Mouse (Mus musculus) heart, adult 8-10 months (tissue): Measurements from ENCODE around the gene Nek7. TPM values are rescaled to one million over a fixed set of nuclear protein-coding genes. Genes with fewer than 3 reads are reported as not detected.

ENCODE experiments used
- DNase-seq: peaks from one replicate; pipeline ENCODE4 v3.0.0; 2022; ENCODE audit warnings: low spot score
- total RNA-seq, 4 experiments: library from RNA; stranded (reverse); gene quantifications; 2 replicates each; pipeline ENCODE4 v1.2.4; 2022

The Nek7 gene
- total RNA-seq, 4 experiments from 2014 or later = 76.3 to 80.2 (median 78.5) TPM

GRCm38 (mm10) chr1:138608336-138608735 lies 11.6 kb downstream of the Nek7 start:
- DNase-seq = no peak

GRCm38 (mm10) chr1:138607862-138608261 lies 12.1 kb downstream of the Nek7 start:
- DNase-seq = no peak

GRCm38 (mm10) chr1:138606771-138607170 lies 13.2 kb downstream of the Nek7 start:
- DNase-seq = peak; percentile 47

- DNase-seq = no peak
Measured at GRCm38 (mm10) chr1:138604736-138605135, 15.2 kb downstream of the Nek7 start.

- no peak for DNase-seq
Measured at GRCm38 (mm10) chr1:138603974-138604373, 16.0 kb downstream of the Nek7 start.

- DNase-seq = no peak
Measured at GRCm38 (mm10) chr1:138598087-138598486, 21.9 kb downstream of the Nek7 start.

- DNase-seq = no peak
Measured at GRCm38 (mm10) chr1:138596127-138596706, 23.7 kb downstream of the Nek7 start.

GRCm38 (mm10) chr1:138594910-138595309 lies 25.0 kb downstream of the Nek7 start:
- no peak for DNase-seq

- DNase-seq = no peak
Measured at GRCm38 (mm10) chr1:138593922-138594321, 26.0 kb downstream of the Nek7 start.

GRCm38 (mm10) chr1:138592466-138592865 lies 27.5 kb downstream of the Nek7 start:
- DNase-seq = no peak

- DNase-seq = no peak
Measured at GRCm38 (mm10) chr1:138590451-138591022, 29.4 kb downstream of the Nek7 start.

- no peak for DNase-seq
Measured at GRCm38 (mm10) chr1:138589126-138589525, 30.8 kb downstream of the Nek7 start.

GRCm38 (mm10) chr1:138587812-138588211 lies 32.1 kb downstream of the Nek7 start:
- no peak for DNase-seq

- no peak for DNase-seq
Measured at GRCm38 (mm10) chr1:138586891-138587290, 33.0 kb downstream of the Nek7 start.

- no peak for DNase-seq
Measured at GRCm38 (mm10) chr1:138584423-138585013, 35.4 kb downstream of the Nek7 start.

- no peak for DNase-seq
Measured at GRCm38 (mm10) chr1:138582225-138582624, 37.7 kb downstream of the Nek7 start.

GRCm38 (mm10) chr1:138579822-138580492 lies 40.0 kb downstream of the Nek7 start:
- no peak for DNase-seq

- no peak for DNase-seq
Measured at GRCm38 (mm10) chr1:138579207-138579606, 40.7 kb downstream of the Nek7 start.

- peak; percentile 63 for DNase-seq
Measured at GRCm38 (mm10) chr1:138576803-138577202, 43.1 kb downstream of the Nek7 start.

GRCm38 (mm10) chr1:138576066-138576697 lies 43.8 kb downstream of the Nek7 start:
- no peak for DNase-seq

- DNase-seq = no peak
Measured at GRCm38 (mm10) chr1:138575629-138576028, 44.3 kb downstream of the Nek7 start.
